Mouse (Mus musculus) layer of hippocampus, postnatal 25 days (tissue): ENCODE data around the gene Ccdc160. TPM values are rescaled to one million over a fixed set of nuclear protein-coding genes. Genes with fewer than 3 reads are reported as not detected.

Source experiments
- DNase-seq, 2 experiments: peaks; one replicate each; pipeline ENCODE4 v3.0.0; 2022; ENCODE audit warnings: mixed read lengths in 2 of 2, low spot score in 1 of 2; ENCODE audit errors: extremely low spot score in 1 of 2
- microRNA-seq, 2 experiments: library from miRNA; unstranded; fragments of <30 nt; microRNA quantifications; one replicate each; pipeline ENCODE4 v1.2.0; 2021
- total RNA-seq, 2 experiments: library from RNA; stranded (reverse); gene quantifications; 2 replicates each; pipeline ENCODE4 v1.2.3; 2021

Ccdc160 gene
- total RNA-seq, 2 experiments from 2014 or later: 2.0 to 2.4 TPM

DNA sequence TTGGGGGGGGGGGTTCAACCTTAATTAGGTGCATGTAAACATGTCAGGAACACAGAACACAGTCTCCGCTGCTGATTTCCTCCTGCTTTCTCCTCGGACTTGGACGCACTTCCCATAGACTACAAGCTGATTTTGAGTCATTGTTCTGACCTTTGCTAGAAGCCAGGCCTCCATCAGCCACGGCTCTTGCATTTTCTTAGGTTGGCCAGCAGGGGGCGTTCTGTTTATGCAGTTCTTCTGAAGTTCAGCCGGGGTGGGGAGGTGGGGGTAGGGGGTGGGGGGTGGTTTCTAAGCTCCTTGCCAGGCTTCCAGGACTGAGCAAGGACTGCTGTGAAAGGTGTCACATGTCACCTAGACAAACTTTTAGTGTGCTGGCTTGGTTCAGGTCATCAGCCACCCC, 8.6 kb downstream of the Ccdc160 start:
- no peak for DNase-seq

DNA sequence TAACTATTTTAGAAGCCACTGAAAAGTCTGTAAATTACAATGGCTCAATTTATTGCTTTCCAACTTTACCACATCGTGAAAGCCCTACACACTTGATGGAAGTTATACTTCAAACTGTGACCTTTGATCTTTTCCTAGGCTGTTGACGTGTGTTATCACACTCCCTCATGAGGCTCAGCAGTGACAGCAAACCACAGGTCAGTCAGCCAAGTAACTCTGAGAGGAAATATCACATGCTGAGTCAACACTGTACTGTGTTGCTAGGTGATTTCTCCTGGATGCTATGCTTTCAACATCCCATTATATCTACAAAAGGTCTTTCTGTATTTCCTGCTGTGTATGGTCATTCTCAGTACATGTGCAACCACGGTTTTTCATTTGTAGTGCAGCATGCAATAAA, 28.3 kb downstream of the Ccdc160 start:
- DNase-seq: no peak

Small RNAs within 50 kb of the gene (microRNA-seq; reads per million reads assigned to microRNA genes)
- gene Mir106a (2.6 to 3.9 reads per million in 2 experiments), gene Mir18b (0 to 0.18 reads per million in 2 experiments), gene Mir19b-2 (0 reads per million in 2 experiments), gene Mir20b (1.6 to 6.4 reads per million in 2 experiments), gene Mir363 (2.4 to 2.6 reads per million in 2 experiments), gene Mir92-2 (15.6 to 39.2 reads per million in 2 experiments)

Other genes starting within 250 kb of the Ccdc160 start
- gene Gpc3, start 177.2 kb upstream of the Ccdc160 start, total RNA-seq: 1 to 10 TPM; 3.4 to 7.1 TPM
- 10 to 100 TPM; 19.4 to 20.8 TPM for gene Phf6, start 121.1 kb downstream of the Ccdc160 start, total RNA-seq
- gene Hprt, start 196.9 kb downstream of the Ccdc160 start, total RNA-seq: 100 to 1,000 TPM; 126 to 130 TPM